Mouse (Mus musculus): Measurements from ENCODE around the gene Ldlr. TPM values are rescaled to one million over a fixed set of nuclear protein-coding genes. Genes with fewer than 3 reads are reported as not detected.
"Not testable (repeated sequence)": the region's sequence is repeated elsewhere in the genome, so short reads cannot be mapped to it uniquely, and the experiment has no call there.

Ldlr gene
- total RNA-seq, 2 experiments from 2014 or later, result 15.4 to 16.4 TPM

DNA sequence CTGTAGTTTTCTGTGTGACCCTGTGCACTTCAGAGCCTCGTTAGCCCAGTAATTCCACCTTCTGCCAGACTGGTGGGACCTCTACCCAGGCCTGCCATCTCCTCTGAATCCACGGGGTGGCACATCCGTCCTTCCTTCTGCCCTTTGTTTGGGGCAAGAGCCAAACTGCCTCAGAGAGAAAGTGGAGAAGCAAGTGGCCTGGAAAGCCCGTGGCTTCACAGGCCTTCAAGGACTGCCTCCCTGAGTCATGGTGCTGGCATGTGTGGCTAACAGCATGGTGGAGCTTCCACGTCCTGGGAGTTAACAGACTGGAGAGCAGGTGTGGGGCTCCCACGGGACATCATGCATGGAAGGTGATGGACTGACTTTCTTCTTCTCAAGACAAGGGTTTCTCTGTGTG lies 28.1 kb downstream of the Ldlr start:
- intact Hi-C loops (cut with DNase I), result no loop called here
- no peak for DNase-seq (ENCODE audit: low spot score in 2 of 2)

DNA sequence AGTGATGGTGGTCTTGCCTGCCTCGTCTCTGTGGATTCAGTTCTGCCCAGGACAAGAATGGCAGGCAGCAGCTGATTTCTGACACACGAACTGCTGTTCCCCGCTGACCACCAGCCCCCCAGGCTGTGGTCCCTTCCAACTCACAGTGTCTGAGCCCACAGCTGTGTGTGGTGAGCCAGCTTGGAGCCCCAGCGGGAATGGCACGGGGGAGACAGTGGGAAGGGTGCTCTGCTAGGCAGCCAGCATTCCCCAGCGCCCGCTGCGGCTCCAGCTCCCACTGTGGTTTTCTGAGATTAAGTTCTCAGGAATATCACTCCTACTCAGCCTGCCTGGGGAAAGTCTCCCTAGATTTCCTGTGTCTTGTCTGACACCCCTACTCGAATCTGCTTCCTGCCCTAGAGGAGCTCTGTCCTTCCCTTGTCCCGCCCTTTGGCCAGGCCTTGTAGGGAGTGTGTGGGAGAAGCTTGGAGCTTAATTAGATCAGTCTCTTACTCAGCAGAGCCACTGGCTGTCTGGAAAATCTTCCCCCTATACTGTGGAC lies 29.0 kb downstream of the Ldlr start:
- intact Hi-C loops (cut with DNase I), result no loop called here

DNA sequence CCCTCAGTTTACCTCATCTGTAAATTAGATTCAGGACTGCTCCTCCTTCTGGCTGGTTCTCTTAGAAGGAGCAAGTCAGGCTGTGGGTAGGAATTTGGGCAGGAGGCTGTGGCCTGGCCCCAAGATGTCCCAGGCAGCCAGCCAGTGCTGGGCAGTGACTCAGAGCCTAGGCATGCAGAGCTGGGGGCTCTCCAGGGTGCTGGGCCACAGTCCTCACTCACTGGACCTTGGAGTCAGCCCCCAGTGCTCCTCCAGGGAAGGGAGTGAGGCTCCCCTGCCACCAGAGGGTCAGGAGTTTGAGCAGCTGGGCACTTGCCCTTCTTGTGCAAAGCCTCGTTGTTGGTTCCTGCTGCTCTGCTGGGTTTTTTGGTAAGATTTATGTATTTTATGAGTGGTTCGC lies 30.7 kb downstream of the Ldlr start:
- DNase-seq (ENCODE audit: low spot score in 2 of 2), result no peak
- intact Hi-C loops (cut with DNase I), result no loop called here

More for the DNA sequence above, 29.0 kb downstream of the Ldlr start:
- peak; percentile 36 to 81 for DNase-seq (ENCODE audit: low spot score in 2 of 2)

DNA sequence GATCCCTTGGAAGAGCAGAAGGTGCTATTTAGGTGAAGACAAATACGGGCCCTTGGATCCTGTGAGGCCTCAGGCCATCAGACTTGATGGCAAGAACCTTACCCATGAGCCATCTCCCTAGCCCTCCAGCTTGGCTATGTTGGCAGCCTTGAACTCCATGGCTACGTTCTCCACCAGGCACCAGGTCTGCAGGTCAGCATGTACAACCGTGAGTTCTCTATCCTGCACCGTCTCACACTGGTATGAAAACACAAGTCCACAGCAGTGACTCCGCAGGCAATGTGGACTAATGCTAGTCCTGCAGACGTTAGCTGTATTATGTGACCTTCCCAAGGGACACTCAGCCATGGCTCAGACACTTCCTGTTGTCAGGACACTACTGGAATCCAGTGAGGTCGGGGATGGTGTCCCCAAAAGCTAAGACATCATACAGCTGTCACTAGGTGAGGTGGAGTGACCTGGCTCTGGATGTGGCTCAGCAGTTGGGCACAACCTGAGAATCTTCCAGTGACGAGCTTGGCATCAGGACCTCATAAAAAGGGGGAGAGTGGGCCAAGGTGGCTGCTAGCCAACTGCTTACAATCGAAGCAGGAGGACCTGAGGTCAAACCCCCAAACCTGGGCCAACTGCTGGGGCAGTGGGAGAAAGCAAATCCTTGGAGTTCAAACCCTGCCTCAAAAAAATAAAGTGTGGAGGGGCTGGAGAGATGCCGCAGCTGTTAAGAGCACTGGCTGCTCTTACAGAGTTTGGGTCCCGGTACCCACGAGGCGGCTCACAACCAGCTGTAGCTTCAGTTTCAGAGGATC lies 31.4 kb downstream of the Ldlr start:
- intact Hi-C loops (cut with DNase I), result no loop called here
- DNase-seq (ENCODE audit: low spot score in 2 of 2), result no peak

DNA sequence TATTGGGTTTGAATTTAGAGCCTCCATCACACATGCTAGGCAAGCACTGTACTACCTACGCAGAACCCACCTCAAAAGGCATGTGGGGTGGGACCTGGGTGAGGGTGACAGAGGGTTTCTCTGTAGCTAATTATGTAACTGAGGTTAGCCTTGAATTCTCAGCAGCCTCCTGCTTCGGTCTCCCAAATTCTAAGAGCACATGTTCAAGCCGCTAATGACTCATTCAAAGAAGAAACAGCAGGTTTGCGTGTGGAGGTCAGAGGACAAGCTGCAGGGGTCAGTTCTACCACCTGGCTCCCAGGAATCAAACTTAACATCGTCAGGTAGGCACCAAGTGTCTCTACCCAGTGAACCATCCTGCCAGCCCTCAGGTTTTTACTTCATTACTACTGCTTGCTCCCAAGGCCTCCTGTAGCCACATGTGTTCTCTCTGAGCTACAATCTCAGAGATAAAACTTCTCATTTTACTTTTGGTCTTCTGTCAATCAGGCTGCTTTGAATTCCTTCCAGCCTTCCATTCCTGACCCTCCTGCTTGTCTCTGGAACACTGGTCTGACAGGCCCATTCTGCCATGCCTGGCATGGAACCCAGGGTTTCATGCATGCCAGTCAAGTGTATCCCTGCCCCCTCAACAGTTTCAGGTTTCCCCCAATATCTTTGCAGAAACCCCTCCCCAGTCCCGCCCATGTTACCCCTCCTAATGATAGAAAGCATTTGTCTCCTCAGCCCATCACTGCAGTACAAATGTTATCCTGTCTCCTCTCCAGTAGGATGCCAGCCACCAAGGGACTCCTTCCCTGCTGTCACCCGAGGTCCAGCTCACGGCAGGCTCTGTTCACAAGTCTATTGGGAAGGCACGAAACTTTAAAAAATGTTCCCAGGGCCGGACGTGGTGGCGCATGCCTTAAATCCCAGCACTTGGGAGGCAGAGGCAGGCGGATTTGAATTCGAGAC lies 35.6 kb downstream of the Ldlr start:
- intact Hi-C loops (cut with DNase I), result no loop called here
- DNase-seq (ENCODE audit: low spot score in 2 of 2), result no peak

DNA sequence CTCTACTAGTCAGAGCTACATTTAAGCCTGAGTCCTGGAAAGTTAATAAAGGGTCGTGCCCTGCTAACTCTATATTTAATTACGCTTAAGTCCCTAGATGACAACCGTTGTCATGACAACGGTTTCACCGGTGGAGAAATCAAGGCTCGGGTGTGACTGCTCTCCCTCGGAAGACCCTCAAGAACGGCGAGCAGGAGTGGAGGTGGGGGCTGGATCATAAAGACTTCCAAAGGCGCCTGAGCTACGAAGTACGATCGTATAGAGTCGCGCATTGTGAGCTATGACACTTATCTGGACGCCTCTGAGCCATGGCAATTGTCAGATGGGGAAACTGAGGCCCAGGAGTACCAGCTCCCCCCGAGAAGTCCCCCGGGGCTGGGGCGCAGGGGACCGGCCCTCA lies 36.4 kb downstream of the Ldlr start:
- no peak for DNase-seq (ENCODE audit: low spot score in 2 of 2)
- intact Hi-C loops (cut with DNase I), result no loop called here

DNA sequence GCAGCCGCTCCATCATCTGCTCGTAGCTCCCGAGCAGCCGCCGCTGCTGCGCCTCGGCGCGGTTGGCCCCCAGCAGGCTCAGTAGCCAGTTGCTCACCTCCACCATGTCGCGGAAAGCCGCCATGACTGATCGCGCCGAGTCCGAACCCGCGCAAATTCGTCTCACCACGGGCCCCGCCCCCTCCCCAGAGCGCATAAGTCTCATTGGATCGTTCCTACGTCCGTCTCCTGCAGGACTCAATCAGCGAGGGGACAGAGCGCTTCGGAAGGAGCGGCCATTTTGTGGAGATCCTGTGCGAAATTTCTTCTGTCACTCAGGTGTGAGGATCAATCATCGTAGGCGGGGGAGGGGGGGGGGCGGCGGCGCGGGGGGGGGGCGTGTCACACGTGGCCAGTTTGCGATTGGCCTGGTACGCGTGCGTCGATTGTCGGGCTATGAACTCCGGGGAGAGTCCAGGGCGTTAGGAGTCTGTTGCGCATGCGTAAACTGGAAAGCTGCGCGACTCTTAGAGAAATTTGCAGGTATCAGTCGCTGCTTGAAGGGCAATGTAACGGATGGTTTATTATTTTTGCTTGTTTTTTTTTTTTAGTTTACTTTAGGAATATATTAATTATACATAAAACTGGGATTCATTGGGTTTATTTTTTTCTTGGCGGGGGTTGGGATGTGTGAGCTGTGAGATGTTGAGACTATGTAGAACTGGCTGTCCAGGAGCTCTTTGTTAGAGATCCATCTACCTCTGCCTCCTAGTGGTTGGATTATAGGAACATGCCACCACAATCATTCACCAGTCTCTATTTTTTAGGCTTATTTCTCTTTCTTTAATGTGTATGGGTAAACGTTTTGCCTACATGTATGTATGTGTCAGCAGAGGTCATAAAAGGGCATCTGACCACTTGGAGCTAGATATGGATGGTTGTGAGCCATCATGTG lies 37.1 kb downstream of the Ldlr start, which contains the start of gene Spc24:
Gene Spc24, minus strand, starts transcription at position 149 of the 934 bp plus-strand sequence.
- peak; percentile 93 to 97 for DNase-seq (ENCODE audit: low spot score in 2 of 2)
- intact Hi-C loops (cut with DNase I), result no loop called here

DNA sequence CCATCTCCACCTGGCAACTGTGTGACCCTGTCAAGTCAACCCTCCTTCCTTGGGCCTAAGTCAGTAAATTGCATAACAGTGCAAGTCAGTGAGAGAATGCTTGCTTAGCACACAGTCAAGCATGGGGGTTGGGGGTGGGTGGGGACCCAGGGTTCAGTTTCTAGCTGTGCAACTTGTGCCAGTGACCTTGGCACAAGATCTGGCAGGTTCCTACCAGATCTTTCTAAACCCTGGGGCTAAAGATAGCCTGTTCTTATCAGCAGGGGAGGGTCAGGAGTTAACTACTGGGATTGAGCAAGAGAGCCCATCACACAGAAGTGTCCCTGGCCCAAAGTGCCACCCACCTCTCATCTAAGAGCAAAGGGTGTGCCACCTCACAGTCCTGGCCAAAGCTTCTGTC lies 38.9 kb downstream of the Ldlr start:
- no peak for DNase-seq (ENCODE audit: low spot score in 2 of 2)
- intact Hi-C loops (cut with DNase I), result no loop called here

DNA sequence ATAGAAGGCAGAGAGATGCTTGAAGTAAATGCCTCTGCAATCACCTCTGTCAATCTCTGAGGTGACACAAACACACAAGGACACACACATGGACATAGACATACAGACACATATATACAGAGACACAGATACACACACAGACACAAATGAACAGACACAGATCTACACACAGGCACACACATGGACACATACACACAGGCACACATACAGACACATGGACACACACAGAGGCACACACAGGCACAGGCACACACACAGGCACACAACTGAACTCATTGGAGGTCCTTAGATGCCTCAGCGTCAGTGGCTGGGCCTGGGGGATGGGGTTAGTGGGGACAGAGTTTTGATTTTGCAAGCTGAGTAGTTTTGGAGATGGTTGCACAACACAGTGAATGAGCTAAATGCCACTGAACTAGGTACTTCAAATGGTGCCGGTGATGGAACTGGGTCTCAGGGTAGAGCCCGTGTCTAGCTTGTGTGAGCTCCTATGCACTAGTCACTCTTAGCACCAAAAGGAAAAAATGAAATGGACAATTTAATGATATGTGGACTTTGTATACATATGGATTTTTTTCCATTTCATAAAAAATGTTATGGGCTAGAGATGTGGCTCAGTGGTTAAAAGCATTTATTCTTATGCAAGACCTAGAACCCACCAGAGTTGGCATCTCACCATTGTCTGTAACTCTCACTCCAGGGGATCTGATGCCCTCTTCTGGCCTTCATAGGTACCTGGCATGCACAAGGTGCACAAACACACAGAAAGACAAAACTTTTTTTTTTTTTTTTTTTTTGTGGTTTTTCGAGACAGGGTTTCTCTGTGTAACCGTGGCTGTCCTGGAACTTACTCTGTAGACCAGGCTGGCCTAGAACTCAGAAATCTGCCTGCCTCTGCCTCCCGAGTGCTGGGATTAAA lies 41.1 kb downstream of the Ldlr start:
- no peak for DNase-seq (ENCODE audit: low spot score in 2 of 2)
- intact Hi-C loops (cut with DNase I), result no loop called here

DNA sequence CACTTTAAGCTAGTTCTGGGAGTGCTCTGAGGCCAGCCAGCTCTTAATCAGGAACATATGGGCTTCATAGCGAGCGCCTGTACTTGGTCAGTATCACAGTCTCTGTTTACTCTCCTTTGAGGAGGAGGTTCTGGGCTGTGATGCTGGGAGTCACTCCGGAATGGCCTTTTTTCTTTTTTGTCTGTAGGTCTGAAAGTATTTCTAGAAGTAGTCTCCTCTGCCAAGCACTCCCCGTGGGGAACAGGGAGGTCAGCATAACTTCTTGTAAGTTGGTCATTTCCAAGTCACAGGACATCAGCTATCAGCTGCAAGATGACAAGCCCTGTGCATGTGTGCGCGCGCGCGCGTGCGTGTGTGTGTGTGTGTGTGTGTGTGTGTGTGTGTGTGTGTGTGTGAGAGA lies 44.6 kb downstream of the Ldlr start:
- no peak for DNase-seq (ENCODE audit: low spot score in 2 of 2)
- intact Hi-C loops (cut with DNase I), result no loop called here

DNA sequence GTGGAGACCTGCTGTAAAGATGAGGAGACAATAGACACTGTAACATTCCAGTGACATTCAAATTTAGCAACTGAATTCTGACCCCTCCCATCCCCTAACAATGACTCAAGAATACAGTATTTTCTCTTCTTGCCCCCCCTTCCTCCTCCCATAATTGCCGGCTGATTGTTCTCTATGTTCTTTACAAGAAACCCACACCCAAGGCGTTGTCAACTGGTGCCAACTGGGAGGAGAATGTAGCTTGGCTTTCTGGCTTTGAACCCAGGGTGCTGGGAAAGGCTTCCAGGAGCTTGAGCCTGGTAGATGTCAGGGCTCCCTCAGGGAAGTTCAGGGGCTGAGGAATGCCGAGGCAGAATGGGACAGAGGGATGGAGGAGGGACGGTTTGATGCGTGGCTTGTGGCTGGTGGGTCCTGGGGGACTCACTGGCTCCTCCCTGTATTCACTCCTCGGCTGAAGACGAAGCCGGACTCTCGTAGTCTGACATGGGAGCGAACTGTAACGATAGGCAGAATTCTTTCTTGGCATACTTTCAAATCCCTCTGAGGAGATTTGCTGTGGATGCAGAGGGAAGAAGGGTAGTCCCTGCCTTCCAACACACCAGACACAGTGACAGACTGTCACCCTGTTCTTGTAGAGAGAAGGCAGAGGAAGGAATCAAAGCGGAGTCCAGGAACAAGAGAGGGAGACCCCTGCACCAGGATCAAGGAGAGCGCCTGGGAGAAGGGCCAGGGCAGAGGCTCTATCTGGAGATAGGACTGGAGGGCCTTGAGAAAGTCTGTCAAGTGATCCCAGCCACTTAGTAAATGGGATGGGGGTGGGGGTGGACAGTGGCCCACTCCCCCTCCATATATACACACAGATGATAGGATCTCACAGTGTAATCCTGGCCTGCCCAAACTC lies 45.5 kb downstream of the Ldlr start:
- intact Hi-C loops (cut with DNase I), result no loop called here
- no peak for DNase-seq (ENCODE audit: low spot score in 2 of 2)

DNA sequence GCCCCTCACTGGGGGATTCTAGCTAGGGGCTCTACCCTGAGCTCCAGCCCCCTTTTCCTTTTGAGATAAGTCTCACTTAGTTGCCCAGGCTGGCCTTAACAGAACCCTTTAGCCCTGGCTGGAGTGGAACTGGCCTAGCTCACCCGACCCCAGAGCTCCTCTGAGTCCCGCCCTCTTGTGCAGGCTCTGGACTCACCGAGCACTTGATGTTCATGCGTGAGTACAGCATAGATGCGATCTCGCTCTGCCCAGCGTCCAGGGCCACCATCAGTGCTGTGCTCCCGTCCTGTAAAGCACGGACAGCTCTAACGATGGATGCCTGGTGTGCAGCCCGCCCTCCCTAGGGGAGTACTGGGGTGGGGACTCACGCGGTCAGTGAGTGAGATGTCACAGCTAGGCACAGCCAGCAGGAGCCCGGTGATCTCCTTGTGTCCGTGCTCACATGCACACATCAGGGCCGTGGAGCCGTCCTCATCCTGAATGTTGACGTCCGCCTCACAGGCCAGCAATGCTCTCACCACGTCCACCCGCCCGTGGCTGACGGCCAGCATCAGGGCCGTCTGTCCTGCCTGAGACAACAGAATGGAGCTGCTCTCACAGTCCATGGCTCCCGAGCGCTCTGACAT lies 46.4 kb downstream of the Ldlr start:
- intact Hi-C loops (cut with DNase I), result no loop called here
- no peak for DNase-seq (ENCODE audit: low spot score in 2 of 2)

DNA sequence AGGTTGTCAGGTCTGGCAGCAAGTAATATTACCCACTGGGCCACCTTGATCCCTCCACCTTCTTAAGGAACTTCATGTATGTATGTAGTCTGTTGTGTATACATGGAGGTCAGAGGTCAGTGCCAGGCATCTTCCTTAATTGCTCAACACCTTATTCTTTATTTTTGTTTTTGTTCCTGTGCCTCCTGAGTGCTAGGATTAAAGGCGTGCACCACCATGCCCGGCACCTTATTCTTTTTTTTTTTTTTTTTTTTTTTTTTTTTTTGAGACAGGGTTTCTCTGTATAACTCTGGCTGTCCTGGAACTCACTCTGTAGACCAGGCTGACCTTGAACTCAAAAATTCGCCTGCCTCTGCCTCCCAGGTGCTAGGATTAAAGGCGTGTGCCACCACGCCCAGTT lies 50.1 kb downstream of the Ldlr start:
- DNase-seq (ENCODE audit: low spot score in 2 of 2); intact Hi-C loops (cut with DNase I): not testable (repeated sequence)

DNA sequence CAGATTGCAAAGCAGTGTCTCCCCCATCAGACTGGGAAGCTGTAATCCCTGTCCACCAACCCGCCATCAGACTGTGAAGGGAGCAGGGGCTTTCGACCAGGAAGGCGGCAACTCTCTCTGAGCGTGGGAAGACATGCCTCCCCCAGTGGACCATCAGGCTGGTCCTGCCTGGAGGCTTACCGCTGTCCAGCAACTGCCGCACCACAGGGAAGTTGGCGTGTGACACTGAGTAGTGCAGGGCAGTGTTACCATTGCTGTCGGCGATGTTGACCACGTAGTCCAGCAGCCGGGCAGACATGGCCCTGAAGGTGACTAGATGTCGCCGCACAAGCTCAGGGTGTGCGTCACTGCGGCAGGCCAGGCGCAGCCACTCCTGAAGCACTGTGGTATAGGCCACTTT lies 51.1 kb downstream of the Ldlr start:
- DNase-seq (ENCODE audit: low spot score in 2 of 2), result no peak
- intact Hi-C loops (cut with DNase I), result no loop called here

DNA sequence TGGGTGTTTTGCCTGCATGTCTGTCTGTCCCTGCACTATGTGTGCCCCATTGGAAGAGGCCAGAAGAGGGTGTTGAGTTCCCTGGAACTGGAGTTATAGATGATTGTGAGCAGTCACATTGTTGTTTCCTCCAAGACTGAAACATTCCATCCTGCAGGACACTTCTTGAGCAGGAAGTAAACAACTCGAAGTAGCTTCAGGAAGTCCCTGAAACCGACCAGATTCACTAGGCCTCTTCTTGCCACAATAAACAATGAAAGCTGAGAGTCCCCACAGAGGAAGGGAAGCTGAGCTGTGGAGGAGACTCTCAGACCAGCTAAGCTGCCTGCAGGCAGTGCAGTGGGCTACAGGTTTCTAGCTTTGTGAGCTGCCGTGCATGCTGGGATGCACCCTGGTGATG lies 54.4 kb downstream of the Ldlr start:
- DNase-seq (ENCODE audit: low spot score in 2 of 2), result no peak
- intact Hi-C loops (cut with DNase I), result no loop called here

DNA sequence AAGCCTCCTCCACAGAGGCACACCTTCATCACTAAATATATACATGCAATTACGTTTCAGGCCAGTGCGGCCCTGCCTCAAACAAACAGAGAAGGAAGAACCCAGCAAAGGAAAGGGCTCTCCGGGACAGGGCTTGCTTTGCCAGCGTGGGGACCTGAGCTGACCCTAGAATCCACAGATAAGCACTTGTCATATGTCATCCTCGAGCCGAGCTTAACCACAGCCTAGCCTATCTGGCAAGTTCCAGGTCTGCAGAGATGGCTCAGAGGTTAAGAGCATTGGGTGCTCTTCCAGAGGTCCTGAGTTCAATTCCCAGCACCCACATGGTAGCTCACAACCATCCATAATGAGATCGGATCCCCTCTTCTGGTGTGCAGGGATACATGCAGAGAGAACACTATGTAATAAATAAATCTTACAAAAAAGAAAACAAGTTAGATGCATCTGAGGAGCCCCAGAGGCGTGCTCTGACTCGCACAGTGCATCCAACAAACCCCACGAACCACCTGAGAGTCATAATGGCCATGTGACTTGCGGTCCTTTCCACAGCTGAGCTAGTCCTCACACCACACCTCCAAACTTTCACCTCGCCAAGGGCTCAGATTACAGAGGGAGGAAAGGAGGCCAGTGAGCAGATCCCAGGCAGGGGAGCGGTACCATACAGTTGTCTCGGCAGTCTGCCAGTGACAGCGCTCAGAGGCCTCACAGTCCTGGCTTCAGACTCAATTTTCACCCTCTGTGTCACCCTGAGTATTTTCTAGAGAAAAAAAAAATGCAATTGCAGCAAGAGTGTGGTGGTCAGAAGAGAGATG lies 58.6 kb downstream of the Ldlr start:
- no peak for DNase-seq (ENCODE audit: low spot score in 2 of 2)
- intact Hi-C loops (cut with DNase I), result no loop called here
